Comparison of ENCODE assay signal across 28 mouse cellular contexts in genomic region chr6:145240285-145240684, GRCm38 (mm10). TPM values are rescaled to one million over a fixed set of nuclear protein-coding genes. Genes with fewer than 3 reads are reported as not detected.
"Had no signal": no experiment of that assay in that cellular context is flagged by ENCODE, and none has a peak within 500 bp of the region (broad histone marks: within the 10 kb centered on the region; RNA-seq: fewer than 3 reads in every experiment).

No protein-coding gene starts in this region.

- H3K27me3 ChIP-seq: embryonic facial prominence, embryonic 12.5 days; embryonic facial prominence, embryonic 13.5 days; embryonic facial prominence, embryonic 15.5 days; forebrain, embryonic 12.5 days; forebrain, embryonic 13.5 days; forebrain, embryonic 15.5 days had no signal

- H3K9ac ChIP-seq: embryonic facial prominence, embryonic 12.5 days; embryonic facial prominence, embryonic 13.5 days; embryonic facial prominence, embryonic 15.5 days; forebrain, embryonic 12.5 days; forebrain, embryonic 13.5 days; forebrain, embryonic 15.5 days; forebrain, postnatal 0 days had no signal

- ATAC-seq: forebrain, embryonic 13.5 days; forebrain, embryonic 14.5 days; forebrain, embryonic 15.5 days; forebrain, embryonic 16.5 days; forebrain, postnatal 0 days had no signal

- H3K4me3 ChIP-seq: embryonic facial prominence, embryonic 10.5 days; embryonic facial prominence, embryonic 12.5 days; embryonic facial prominence, embryonic 13.5 days; embryonic facial prominence, embryonic 15.5 days; erythroblast, embryonic 14.5 days; forebrain, embryonic 10.5 days; forebrain, embryonic 12.5 days; forebrain, embryonic 13.5 days; forebrain, embryonic 15.5 days; gastrocnemius, adult 2 months had no signal

- H3K4me1 ChIP-seq: embryonic facial prominence, embryonic 10.5 days; embryonic facial prominence, embryonic 12.5 days; embryonic facial prominence, embryonic 13.5 days; embryonic facial prominence, embryonic 15.5 days; forebrain, embryonic 10.5 days; forebrain, embryonic 12.5 days; forebrain, embryonic 13.5 days; forebrain, embryonic 15.5 days had no signal

- H3K4me2 ChIP-seq: embryonic facial prominence, embryonic 12.5 days; embryonic facial prominence, embryonic 13.5 days; embryonic facial prominence, embryonic 15.5 days; forebrain, embryonic 12.5 days; forebrain, embryonic 13.5 days; forebrain, embryonic 15.5 days had no signal

- H3K9me3 ChIP-seq: embryonic facial prominence, embryonic 10.5 days; embryonic facial prominence, embryonic 12.5 days; embryonic facial prominence, embryonic 13.5 days; embryonic facial prominence, embryonic 15.5 days; forebrain, embryonic 10.5 days; forebrain, embryonic 12.5 days; forebrain, embryonic 13.5 days; forebrain, embryonic 15.5 days had no signal

- DNase-seq: cerebellum, adult 2 months; cerebellum, adult 8-10 months; cerebellum, adult 9-10 months; cerebellum, adult 9-11 months; cerebellum, postnatal 10 days; cerebellum, postnatal 14 days; cerebellum, postnatal 25 days; cerebellum, postnatal 36 days; embryo, embryonic 11 days; forebrain, postnatal 0 days; gastrocnemius, adult 2 months; gastrocnemius, postnatal 10 days; gastrocnemius, postnatal 14 days; gastrocnemius, postnatal 25 days; gastrocnemius, postnatal 36 days; heart, adult 11 months; heart, adult 18-20 months had no signal

- H3K27ac ChIP-seq: embryonic facial prominence, embryonic 10.5 days; embryonic facial prominence, embryonic 12.5 days; embryonic facial prominence, embryonic 13.5 days; embryonic facial prominence, embryonic 15.5 days; forebrain, embryonic 10.5 days; forebrain, embryonic 12.5 days; forebrain, embryonic 13.5 days; forebrain, embryonic 15.5 days; gastrocnemius, adult 2 months had no signal

RNA-seq across cellular contexts. Expression of gene Casc1, which starts 29.5 kb away (rescaled TPM):
- polyA plus RNA-seq: erythroblast, embryonic 14.5 days had no signal
